Mouse (Mus musculus): ENCODE measurements at regions not wholly inside any gene's neighbourhood (a gene's known extent, or its start where the extent isn't known, plus 50 kb on each side); places are given as distances from the start of the nearest gene placed in this dataset.

GRCm38 (mm10) chr3:127995678-127996077, 99.6 kb upstream of the Fam241a start:
- Histone ChIP-seq H3K4me2 (ENCODE audit: low read depth, low read length) (no peak overlapping the region), H3K9me3 (ENCODE audit: low read length) (no peaks in the 10 kb centered on the region), H3K27ac (ENCODE audit: low read depth) (no peak overlapping the region), H3K4me3 (ENCODE audit: low read depth, low read length) (no peak overlapping the region), H3K4me1 (ENCODE audit: insufficient read depth) (no peaks in the 10 kb centered on the region), H3K36me3 (replicated peaks; ENCODE audit: insufficient read depth, low read length) (no peaks in the 10 kb centered on the region), H3K9ac (replicated peaks) (no peak overlapping the region), H3K27me3 (ENCODE audit: insufficient read depth, low read length) (no peaks in the 10 kb centered on the region)
- 67% methylated on average over 7 of the region's 7 CpGs for WGBS (ENCODE audit: insufficient replicate concordance)
- ATAC-seq (no peak), DNase-seq (no peak)
- TF ChIP-seq CTCF (IDR thresholded peaks at IDR 0.05; ENCODE audit: low read depth) (no peak), EP300 (IDR thresholded peaks at IDR 0.05; ENCODE audit: low read depth) (no peak)

GRCm38 (mm10) chr3:127987583-127987982, 91.5 kb upstream of the Fam241a start:
- no peak overlapping the region for H3K4me2 ChIP-seq (ENCODE audit: low read depth, low read length)
- DNase-seq (no peak), ATAC-seq (no peak)
- no peak overlapping the region for H3K9ac ChIP-seq (replicated peaks)
- 55% methylated on average over 6 of the region's 6 CpGs for WGBS (ENCODE audit: insufficient replicate concordance)
- TF ChIP-seq EP300 (IDR thresholded peaks at IDR 0.05; ENCODE audit: low read depth) (no peak), CTCF (IDR thresholded peaks at IDR 0.05; ENCODE audit: low read depth) (no peak)
- no peaks in the 10 kb centered on the region for H3K9me3 ChIP-seq (ENCODE audit: low read length)
- H3K4me1 ChIP-seq (ENCODE audit: insufficient read depth): no peaks in the 10 kb centered on the region
- H3K27me3 ChIP-seq (ENCODE audit: insufficient read depth, low read length): no peaks in the 10 kb centered on the region
- no peaks in the 10 kb centered on the region for H3K36me3 ChIP-seq (replicated peaks; ENCODE audit: insufficient read depth, low read length)
- H3K4me3 ChIP-seq (ENCODE audit: low read depth, low read length): no peak overlapping the region
- no peak overlapping the region for H3K27ac ChIP-seq (ENCODE audit: low read depth)

- 69% methylated on average over 3 of the region's 3 CpGs for WGBS (ENCODE audit: insufficient replicate concordance)
Observed at GRCm38 (mm10) chr3:127985165-127985564, 89.0 kb upstream of the Fam241a start.

GRCm38 (mm10) chr3:127977240-127977639, 81.1 kb upstream of the Fam241a start:
- H3K27ac ChIP-seq (ENCODE audit: low read depth): no peak overlapping the region
- 69% methylated on average over 6 of the region's 6 CpGs for WGBS (ENCODE audit: insufficient replicate concordance)
- DNase-seq (no peak), ATAC-seq (no peak)
- H3K4me2 ChIP-seq (ENCODE audit: low read depth, low read length): no peak overlapping the region
- no peaks in the 10 kb centered on the region for H3K27me3 ChIP-seq (ENCODE audit: insufficient read depth, low read length)
- no peaks in the 10 kb centered on the region for H3K36me3 ChIP-seq (replicated peaks; ENCODE audit: insufficient read depth, low read length)
- H3K4me3 ChIP-seq (ENCODE audit: low read depth, low read length): no peak overlapping the region
- TF ChIP-seq CTCF (IDR thresholded peaks at IDR 0.05; ENCODE audit: low read depth) (no peak), EP300 (IDR thresholded peaks at IDR 0.05; ENCODE audit: low read depth) (no peak)
- no peaks in the 10 kb centered on the region for H3K9me3 ChIP-seq (ENCODE audit: low read length)
- H3K9ac ChIP-seq (replicated peaks): no peak overlapping the region
- no peaks in the 10 kb centered on the region for H3K4me1 ChIP-seq (ENCODE audit: insufficient read depth)

More at GRCm38 (mm10) chr3:127985165-127985564, 89.0 kb upstream of the Fam241a start:
- H3K4me2 ChIP-seq (ENCODE audit: low read depth, low read length): no peak overlapping the region
- no peaks in the 10 kb centered on the region for H3K36me3 ChIP-seq (replicated peaks; ENCODE audit: insufficient read depth, low read length)
- no peaks in the 10 kb centered on the region for H3K9me3 ChIP-seq (ENCODE audit: low read length)
- ATAC-seq (no peak), DNase-seq (no peak)
- no peaks in the 10 kb centered on the region for H3K27me3 ChIP-seq (ENCODE audit: insufficient read depth, low read length)
- no peak overlapping the region for H3K27ac ChIP-seq (ENCODE audit: low read depth)
- no peak overlapping the region for H3K4me3 ChIP-seq (ENCODE audit: low read depth, low read length)
- TF ChIP-seq EP300 (IDR thresholded peaks at IDR 0.05; ENCODE audit: low read depth): no peak
- TF ChIP-seq CTCF (IDR thresholded peaks at IDR 0.05; ENCODE audit: low read depth): no peak
- H3K4me1 ChIP-seq (ENCODE audit: insufficient read depth): no peaks in the 10 kb centered on the region
- no peak overlapping the region for H3K9ac ChIP-seq (replicated peaks)

- 4% methylated on average over 5 of the region's 5 CpGs for WGBS (ENCODE audit: insufficient replicate concordance)
- ATAC-seq: no peak
Observed at GRCm38 (mm10) chr3:127970891-127971290, 74.8 kb upstream of the Fam241a start.

GRCm38 (mm10) chr3:127967170-127967569, 71.0 kb upstream of the Fam241a start:
- DNase-seq: no peak
- Histone ChIP-seq H3K4me3 (ENCODE audit: low read depth, low read length) (no peak overlapping the region), H3K4me2 (ENCODE audit: low read depth, low read length) (no peak overlapping the region), H3K36me3 (replicated peaks; ENCODE audit: insufficient read depth, low read length) (no peaks in the 10 kb centered on the region), H3K27ac (ENCODE audit: low read depth) (no peak overlapping the region), H3K27me3 (ENCODE audit: insufficient read depth, low read length) (no peaks in the 10 kb centered on the region), H3K4me1 (ENCODE audit: insufficient read depth) (no peaks in the 10 kb centered on the region), H3K9me3 (ENCODE audit: low read length) (no peaks in the 10 kb centered on the region), H3K9ac (replicated peaks) (no peak overlapping the region)
- no peak for ATAC-seq
- TF ChIP-seq CTCF (IDR thresholded peaks at IDR 0.05; ENCODE audit: low read depth) (no peak), EP300 (IDR thresholded peaks at IDR 0.05; ENCODE audit: low read depth) (no peak)
- WGBS (ENCODE audit: insufficient replicate concordance): 70% methylated on average over 10 of the region's 10 CpGs

More at GRCm38 (mm10) chr3:127970891-127971290, 74.8 kb upstream of the Fam241a start:
- no peaks in the 10 kb centered on the region for H3K9me3 ChIP-seq (ENCODE audit: low read length)
- no peak overlapping the region for H3K27ac ChIP-seq (ENCODE audit: low read depth)
- H3K4me2 ChIP-seq (ENCODE audit: low read depth, low read length): no peak overlapping the region
- TF ChIP-seq CTCF (IDR thresholded peaks at IDR 0.05; ENCODE audit: low read depth) (peak; percentile 81), EP300 (IDR thresholded peaks at IDR 0.05; ENCODE audit: low read depth) (no peak)
- no peaks in the 10 kb centered on the region for H3K27me3 ChIP-seq (ENCODE audit: insufficient read depth, low read length)
- DNase-seq: peak; percentile 75
- H3K4me1 ChIP-seq (ENCODE audit: insufficient read depth): no peaks in the 10 kb centered on the region
- no peaks in the 10 kb centered on the region for H3K36me3 ChIP-seq (replicated peaks; ENCODE audit: insufficient read depth, low read length)
- no peak overlapping the region for H3K9ac ChIP-seq (replicated peaks)
- H3K4me3 ChIP-seq (ENCODE audit: low read depth, low read length): no peak overlapping the region

- Histone ChIP-seq H3K4me2 (ENCODE audit: low read depth, low read length) (no peak overlapping the region), H3K27me3 (ENCODE audit: insufficient read depth, low read length) (no peaks in the 10 kb centered on the region), H3K4me3 (ENCODE audit: low read depth, low read length) (no peak overlapping the region), H3K9me3 (ENCODE audit: low read length) (no peaks in the 10 kb centered on the region), H3K36me3 (replicated peaks; ENCODE audit: insufficient read depth, low read length) (no peaks in the 10 kb centered on the region), H3K27ac (ENCODE audit: low read depth) (no peak overlapping the region), H3K4me1 (ENCODE audit: insufficient read depth) (no peaks in the 10 kb centered on the region), H3K9ac (replicated peaks) (no peak overlapping the region)
- WGBS (ENCODE audit: insufficient replicate concordance): 78% methylated on average over 4 of the region's 4 CpGs
- ATAC-seq: no peak
- no peak for DNase-seq
- TF ChIP-seq CTCF (IDR thresholded peaks at IDR 0.05; ENCODE audit: low read depth) (no peak), EP300 (IDR thresholded peaks at IDR 0.05; ENCODE audit: low read depth) (no peak)
Observed at GRCm38 (mm10) chr3:127966214-127966613, 70.1 kb upstream of the Fam241a start.
